Mouse (Mus musculus) forebrain, postnatal 0 days (tissue): ENCODE results near the gene Ankar. TPM values are rescaled to one million over a fixed set of nuclear protein-coding genes. Genes with fewer than 3 reads are reported as not detected.

Source experiments
- ATAC-seq: fragments of 200-750 bp; cut with Nextera tagmentation; 2 replicates; pipeline ENCODE4 v1.8.0; 2017; ENCODE audit warnings: mild to moderate bottlenecking, moderate library complexity
- DNase-seq: peaks from one replicate; pipeline ENCODE4 v3.0.0-alpha.2; 2015
- H3K27ac ChIP-seq: fragments of 300-500 bp; sonication (generic); 2 replicates; pipeline ENCODE4 v1.5.1; 2014; ENCODE audit warnings: low read depth, mild to moderate bottlenecking, antibody characterized with exemption, low read length, moderate library complexity, mixed read lengths
- H3K27me3 ChIP-seq: fragments of 300-500 bp; sonication (generic); 2 replicates; pipeline ENCODE4 v1.6.1; 2014; ENCODE audit warnings: mild to moderate bottlenecking, low read length, mixed read lengths; ENCODE audit not compliant: insufficient read depth
- H3K36me3 ChIP-seq: fragments of 300-500 bp; sonication (generic); 2 replicates; pipeline ENCODE4 v1.6.1; 2014; ENCODE audit warnings: mild to moderate bottlenecking, moderate library complexity; ENCODE audit not compliant: insufficient read depth
- H3K4me1 ChIP-seq: fragments of 300-500 bp; sonication (generic); 2 replicates; pipeline ENCODE4 v1.6.1; 2014; ENCODE audit warnings: antibody characterized with exemption; ENCODE audit not compliant: insufficient read depth
- H3K4me2 ChIP-seq: fragments of 300-500 bp; sonication (generic); 2 replicates; pipeline ENCODE4 v1.6.1; 2014; ENCODE audit warnings: low read depth, mild to moderate bottlenecking, moderate library complexity
- H3K4me3 ChIP-seq: fragments of 300-500 bp; sonication (generic); 2 replicates; pipeline ENCODE4 v1.5.1; 2014; ENCODE audit warnings: low read depth, low read length, mixed read lengths
- H3K9ac ChIP-seq: fragments of 300-500 bp; sonication (generic); 2 replicates; pipeline ENCODE4 v1.6.1; 2014; ENCODE audit warnings: mild to moderate bottlenecking
- H3K9me3 ChIP-seq: fragments of 300-500 bp; sonication (generic); 2 replicates; pipeline ENCODE4 v1.6.1; 2016; ENCODE audit warnings: low read length
- CTCF ChIP-seq: sonication (generic); IDR thresholded peaks from 2 replicates; pipeline ENCODE4 v1.5.1; 2016; ENCODE audit warnings: antibody characterized with exemption, control low read depth, low read depth
- WGBS: fragments of 180-500 bp; shearing (Covaris S2); extraction: QIAGEN DNeasy Blood & Tissue Kit; methylation state at CpG from one replicate; pipeline ENCODE4 v1.1.7; 2014; 5-methylcytosine and 5-hydroxymethylcytosine counted together
- polyA plus RNA-seq: library from polyadenylated mRNA; unstranded; fragments of >200 nt; fragmentation: Nextera tagmentation; extraction: Ambion mirVana; gene quantifications from 2 replicates; pipeline ENCODE4 v1.2.1, GENCODE M21; 2015
- total RNA-seq: library from RNA; depleted of rRNA; stranded (reverse); fragments of >200 nt; gene quantifications from 2 replicates; pipeline ENCODE4 v1.2.3, GENCODE M21; 2014

The Ankar gene
- total and polyA plus RNA-seq, 2 experiments from 2014 or later, result not detected

- Histone ChIP-seq H3K4me3 (no peak overlapping the region), H3K36me3 (no peaks in the 10 kb centered on the region), H3K9me3 (no peaks in the 10 kb centered on the region), H3K4me2 (no peak overlapping the region), H3K4me1 (no peaks in the 10 kb centered on the region), H3K27ac (no peak overlapping the region), H3K27me3 (no peaks in the 10 kb centered on the region), H3K9ac (no peak overlapping the region)
- DNase-seq (no peak), ATAC-seq (no peak)
- TF ChIP-seq CTCF, result no peak
- WGBS, result 69% methylated on average over 13 of the region's 13 CpGs
These were observed 36.2 kb upstream of the Ankar start for GRCm38 (mm10) chr1:72736397-72737125.

- ATAC-seq, result no peak
- 81% methylated on average over 9 of the region's 9 CpGs for WGBS
- H3K4me3 ChIP-seq, result no peak overlapping the region
- H3K9ac ChIP-seq, result no peak overlapping the region
- no peaks in the 10 kb centered on the region for H3K27me3 ChIP-seq
- H3K27ac ChIP-seq, result no peak overlapping the region
- DNase-seq, result no peak
- H3K4me1 ChIP-seq, result no peaks in the 10 kb centered on the region
- no peaks in the 10 kb centered on the region for H3K36me3 ChIP-seq
- no peak overlapping the region for H3K4me2 ChIP-seq
- TF ChIP-seq CTCF, result no peak
- no peaks in the 10 kb centered on the region for H3K9me3 ChIP-seq
These were observed 32.9 kb upstream of the Ankar start for GRCm38 (mm10) chr1:72733191-72733691.

GRCm38 (mm10) chr1:72730126-72730525, 29.7 kb upstream of the Ankar start:
- no peak overlapping the region for H3K4me3 ChIP-seq
- no peaks in the 10 kb centered on the region for H3K27me3 ChIP-seq
- H3K4me2 ChIP-seq, result no peak overlapping the region
- WGBS, result 68% methylated on average over 10 of the region's 10 CpGs
- no peak overlapping the region for H3K27ac ChIP-seq
- TF ChIP-seq CTCF, result no peak
- ATAC-seq, result no peak
- no peaks in the 10 kb centered on the region for H3K36me3 ChIP-seq
- H3K4me1 ChIP-seq, result no peaks in the 10 kb centered on the region
- DNase-seq, result no peak
- no peaks in the 10 kb centered on the region for H3K9me3 ChIP-seq
- H3K9ac ChIP-seq, result no peak overlapping the region

GRCm38 (mm10) chr1:72728781-72729180, 28.4 kb upstream of the Ankar start:
- H3K4me1 ChIP-seq, result no peaks in the 10 kb centered on the region
- H3K9me3 ChIP-seq, result no peaks in the 10 kb centered on the region
- ATAC-seq (no peak), DNase-seq (no peak)
- H3K27ac ChIP-seq, result no peak overlapping the region
- TF ChIP-seq CTCF, result no peak
- H3K9ac ChIP-seq, result no peak overlapping the region
- no peaks in the 10 kb centered on the region for H3K36me3 ChIP-seq
- H3K4me3 ChIP-seq, result no peak overlapping the region
- no peak overlapping the region for H3K4me2 ChIP-seq
- WGBS, result 95% methylated on average over 4 of the region's 4 CpGs
- H3K27me3 ChIP-seq, result no peaks in the 10 kb centered on the region

- Histone ChIP-seq H3K36me3 (no peaks in the 10 kb centered on the region), H3K4me3 (no peak overlapping the region), H3K4me2 (no peak overlapping the region), H3K27ac (no peak overlapping the region), H3K9me3 (no peaks in the 10 kb centered on the region), H3K9ac (no peak overlapping the region), H3K27me3 (no peaks in the 10 kb centered on the region), H3K4me1 (no peaks in the 10 kb centered on the region)
- ATAC-seq (no peak), DNase-seq (no peak)
- no peak for TF ChIP-seq CTCF
- 95% methylated on average over 13 of the region's 13 CpGs for WGBS
These were observed 25.6 kb upstream of the Ankar start for GRCm38 (mm10) chr1:72725941-72726340.

- no peak overlapping the region for H3K9ac ChIP-seq
- no peaks in the 10 kb centered on the region for H3K4me1 ChIP-seq
- TF ChIP-seq CTCF, result no peak
- H3K27me3 ChIP-seq, result no peaks in the 10 kb centered on the region
- DNase-seq (no peak), ATAC-seq (no peak)
- no peak overlapping the region for H3K4me2 ChIP-seq
- 78% methylated on average over 2 of the region's 2 CpGs for WGBS
- no peak overlapping the region for H3K4me3 ChIP-seq
- H3K27ac ChIP-seq, result no peak overlapping the region
- H3K36me3 ChIP-seq, result no peaks in the 10 kb centered on the region
- H3K9me3 ChIP-seq, result no peaks in the 10 kb centered on the region
These were observed 24.0 kb upstream of the Ankar start for GRCm38 (mm10) chr1:72724354-72724753.

GRCm38 (mm10) chr1:72722646-72723045, 22.3 kb upstream of the Ankar start:
- Histone ChIP-seq H3K27ac (no peak overlapping the region), H3K36me3 (peaks cover 8% of the 10 kb centered on the region), H3K9me3 (no peaks in the 10 kb centered on the region), H3K9ac (no peak overlapping the region), H3K4me2 (no peak overlapping the region), H3K27me3 (no peaks in the 10 kb centered on the region), H3K4me1 (no peaks in the 10 kb centered on the region), H3K4me3 (no peak overlapping the region)
- 38% methylated on average over 8 of the region's 8 CpGs for WGBS
- TF ChIP-seq CTCF, result no peak
- ATAC-seq, result no peak
- DNase-seq, result no peak
